Mouse (Mus musculus) lung, postnatal 25 days (tissue): ENCODE measurements around the gene Gp1bb.

Experiments used
- DNase-seq: peaks from one replicate; pipeline ENCODE4 v3.0.0; 2022; ENCODE audit warnings: low spot score

The Gp1bb gene

DNA sequence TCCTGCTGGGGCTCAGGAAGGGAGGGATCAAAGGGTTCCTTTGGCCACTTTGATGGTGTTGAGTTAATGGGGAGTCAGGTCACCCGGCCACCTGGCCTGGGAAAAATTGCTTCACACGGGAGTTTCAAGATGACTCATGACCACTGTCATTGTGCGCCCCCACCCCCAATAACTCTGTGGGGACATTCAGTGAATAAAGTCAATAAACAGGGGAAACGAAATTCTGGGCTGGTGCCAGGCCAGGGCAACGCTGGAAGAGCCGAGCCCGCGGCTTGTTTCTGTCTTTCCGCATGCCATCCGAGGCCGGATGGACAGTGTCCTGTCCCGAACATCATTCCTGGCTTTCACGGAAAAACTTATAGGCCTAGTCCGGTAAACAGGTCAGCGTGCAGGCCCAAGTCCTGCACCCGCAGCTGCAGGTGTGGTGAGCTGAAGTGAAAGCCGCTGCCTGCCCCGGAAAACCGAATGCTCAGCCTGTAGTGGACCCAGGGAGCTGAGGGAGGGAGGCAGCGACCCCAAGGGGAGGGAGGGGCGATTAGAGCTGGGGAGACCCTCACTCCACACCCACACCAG, 41.1 kb downstream of the Gp1bb start:
- DNase-seq, result no peak

DNA sequence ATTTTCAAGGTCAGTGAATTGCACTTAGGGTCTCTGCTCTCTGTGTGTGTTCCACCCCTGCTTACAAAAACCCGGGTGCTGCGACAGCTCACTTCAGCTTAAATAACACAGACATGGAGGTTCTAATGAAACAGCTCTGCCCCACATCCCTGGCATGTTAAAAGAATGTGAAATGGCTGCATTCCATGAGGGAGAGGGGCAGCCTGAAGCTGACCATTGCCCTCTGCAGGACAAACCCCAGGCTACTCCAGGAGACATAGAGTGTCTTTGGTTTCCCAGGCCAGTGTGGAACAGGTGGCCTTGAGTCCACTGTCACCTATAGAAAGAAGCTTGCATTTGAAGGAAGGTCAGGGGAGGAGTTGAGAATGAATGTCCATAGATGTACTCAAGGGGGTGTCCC, 41.8 kb downstream of the Gp1bb start:
- no peak for DNase-seq

DNA sequence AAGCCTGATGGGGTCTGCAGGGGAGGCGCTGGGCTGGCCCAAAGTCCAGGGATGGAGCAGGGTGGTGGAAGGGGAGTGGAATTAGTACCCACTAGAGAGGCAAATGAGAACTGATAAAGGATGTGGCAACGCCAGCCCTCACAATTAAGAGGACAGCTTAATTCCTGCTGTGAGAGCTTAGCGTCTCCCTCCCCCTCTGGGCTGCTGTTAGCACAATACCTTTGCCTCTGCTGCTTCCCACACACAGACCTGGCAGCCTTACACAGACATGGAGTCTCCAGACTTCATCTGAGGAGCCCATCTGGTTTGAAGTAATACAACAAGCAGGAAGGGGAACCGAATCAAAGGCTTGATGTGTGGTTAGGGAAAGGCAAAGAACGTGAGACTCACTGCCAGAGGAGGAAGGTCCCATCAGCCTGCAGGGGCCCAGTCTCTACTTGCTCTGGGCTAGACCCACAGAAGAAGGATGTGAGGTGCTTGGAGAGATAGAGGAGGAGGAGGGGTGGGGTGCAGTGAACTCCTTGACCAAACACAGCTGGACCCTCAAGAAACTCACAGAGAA, 44.5 kb downstream of the Gp1bb start:
- no peak for DNase-seq

DNA sequence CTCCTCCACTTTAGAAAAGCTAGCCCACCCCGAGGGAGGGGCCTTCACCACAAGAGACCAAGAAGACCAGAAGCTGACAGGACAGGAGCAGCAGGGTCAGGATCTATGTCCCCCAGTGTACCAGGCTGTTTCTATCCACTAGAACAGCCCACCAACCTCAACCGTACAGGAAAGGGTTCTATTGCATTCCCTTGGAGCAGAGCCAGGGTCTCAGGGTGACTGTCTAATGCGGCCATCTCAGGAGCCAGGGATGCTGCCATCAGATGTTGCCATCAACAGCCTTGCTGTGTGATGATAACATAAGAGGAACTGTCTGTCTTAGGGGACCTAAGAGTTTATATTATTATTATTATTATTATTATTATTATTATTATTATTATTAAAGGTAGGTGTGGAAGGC, 45.1 kb downstream of the Gp1bb start:
- DNase-seq, result no peak

DNA sequence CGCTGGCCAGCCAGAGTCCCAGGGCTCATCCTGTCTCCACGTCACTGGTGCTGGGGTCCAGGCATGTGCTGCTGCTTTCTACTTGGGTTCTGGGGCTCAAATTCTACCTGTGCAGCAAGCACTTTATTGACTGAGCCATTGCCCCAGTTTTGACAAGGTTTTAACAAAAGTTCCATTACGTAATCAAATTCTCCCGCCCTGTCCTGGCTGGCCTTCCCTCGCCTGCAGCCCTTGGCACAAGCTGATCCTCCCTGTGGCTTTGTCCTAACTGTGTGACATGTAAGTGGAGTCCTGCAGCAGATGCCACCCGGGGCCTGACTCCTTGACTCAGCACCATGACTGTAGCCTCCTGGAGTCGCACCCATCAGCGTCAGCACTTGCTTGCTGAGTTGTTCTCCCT, 48.0 kb downstream of the Gp1bb start:
- DNase-seq, result no peak
